Mouse (Mus musculus) neutrophil, adult 59 days (primary cell): ENCODE measurements around the gene Tango6. TPM values are rescaled to one million over a fixed set of nuclear protein-coding genes. Genes with fewer than 3 reads are reported as not detected.

Experiments
- total RNA-seq, 2 experiments: library from RNA; stranded (reverse); gene quantifications; 1 replicate in 1 of 2; 2 replicates in 1 of 2; pipeline ENCODE4 v1.2.4; 2023

Gene Tango6
- total RNA-seq = 1 to 10 TPM; 5.6 to 6.3 TPM

GRCm38 (mm10) chr8:106682971-106683668 is at the start of gene Tango6:
Gene Tango6, plus strand, starts transcription at chr8:106683068.

GRCm38 (mm10) chr8:106870051-106870450 is 187.2 kb downstream of the Tango6 start, which contains the start of gene Has3:
Gene Has3, plus strand, starts transcription at chr8:106870242.

GRCm38 (mm10) chr8:106893481-106894156 is 210.8 kb downstream of the Tango6 start, which contains the start of gene Utp4:
Gene Utp4, plus strand, starts transcription at chr8:106893636.

Other genes with a start within 250 kb of the Tango6 start
- gene 6030452D12Rik, start 182.5 kb upstream of the Tango6 start, total RNA-seq = not detected
- gene Cdh3, start 172.2 kb upstream of the Tango6 start, total RNA-seq = not detected
- 10 to 100 TPM; 62.3 to 72.8 TPM for gene Gm10073, start 109.6 kb upstream of the Tango6 start, total RNA-seq
- gene Cdh1, start 79.7 kb upstream of the Tango6 start, total RNA-seq = 1 to 10 TPM; 1.7 to 2.7 TPM
- gene Has3, start 187.2 kb downstream of the Tango6 start, total RNA-seq = under 1 TPM in 1 of 2 experiments, not detected in 1; 0.16 TPM
- 10 to 100 TPM; 10.3 to 12.6 TPM for gene Utp4, start 210.6 kb downstream of the Tango6 start, total RNA-seq